Mouse (Mus musculus) urinary bladder, postnatal 36 days (tissue): Measurements from ENCODE around the gene Gm45233.

Experiments used
- DNase-seq, 2 experiments: peaks; one replicate each; pipeline ENCODE4 v3.0.0; 2022; ENCODE audit warnings: low spot score in 2 of 2, mixed read lengths in 1 of 2

Gm45233 gene

GRCm38 (mm10) chr7:43448246-43448645 is 4.3 kb downstream of the Gm45233 start:
- no peak for DNase-seq

- DNase-seq, result no peak
Measured at GRCm38 (mm10) chr7:43449811-43450210, 5.9 kb downstream of the Gm45233 start.

GRCm38 (mm10) chr7:43451726-43452125 is 7.8 kb downstream of the Gm45233 start:
- no peak for DNase-seq

GRCm38 (mm10) chr7:43452609-43453008 is 8.7 kb downstream of the Gm45233 start:
- DNase-seq, result no peak

- DNase-seq, result peak in 1 of 2 experiments; percentile 25
Measured at GRCm38 (mm10) chr7:43453599-43454355, 9.8 kb downstream of the Gm45233 start.

- DNase-seq, result no peak
Measured at GRCm38 (mm10) chr7:43454371-43454770, 10.4 kb downstream of the Gm45233 start.

GRCm38 (mm10) chr7:43462851-43463250 is 18.9 kb downstream of the Gm45233 start, which contains the start of gene Vsig10l:
Gene Vsig10l (plus strand): TSS chr7:43463151.
- no peak for DNase-seq

GRCm38 (mm10) chr7:43463976-43464375 is 20.0 kb downstream of the Gm45233 start:
- no peak for DNase-seq

- no peak for DNase-seq
Measured at GRCm38 (mm10) chr7:43464864-43465343, 21.0 kb downstream of the Gm45233 start.

- DNase-seq, result peak; percentile 79 to 89
Measured at GRCm38 (mm10) chr7:43465344-43466098, 21.6 kb downstream of the Gm45233 start.

GRCm38 (mm10) chr7:43466099-43466694 is 22.3 kb downstream of the Gm45233 start:
- DNase-seq, result peak; percentile 63 to 84

- DNase-seq, result no peak
Measured at GRCm38 (mm10) chr7:43470373-43470772, 26.4 kb downstream of the Gm45233 start.

GRCm38 (mm10) chr7:43475706-43476105 is 31.8 kb downstream of the Gm45233 start:
- no peak for DNase-seq

GRCm38 (mm10) chr7:43476376-43476775 is 32.4 kb downstream of the Gm45233 start:
- no peak for DNase-seq

- DNase-seq, result no peak
Measured at GRCm38 (mm10) chr7:43481191-43481590, 37.3 kb downstream of the Gm45233 start.

GRCm38 (mm10) chr7:43482090-43482716 is 38.3 kb downstream of the Gm45233 start:
- DNase-seq, result no peak

GRCm38 (mm10) chr7:43483236-43483635 is 39.3 kb downstream of the Gm45233 start:
- no peak for DNase-seq

GRCm38 (mm10) chr7:43488646-43489045 is 44.7 kb downstream of the Gm45233 start:
- DNase-seq, result no peak

- DNase-seq, result no peak
Measured at GRCm38 (mm10) chr7:43489631-43490125, 45.8 kb downstream of the Gm45233 start, which contains the start of gene Iglon5. Gene Iglon5 (minus strand): TSS chr7:43490075.

- DNase-seq, result peak in 1 of 2 experiments; percentile 13
Measured at GRCm38 (mm10) chr7:43490182-43490584, 46.3 kb downstream of the Gm45233 start.

- DNase-seq, result no peak
Measured at GRCm38 (mm10) chr7:43490861-43491260, 46.9 kb downstream of the Gm45233 start.
